Mouse (Mus musculus): ENCODE data around the gene Kcnq2.

- TF ChIP-seq CTCF (IDR thresholded peaks at IDR 0.05; ENCODE audit: low read depth) (no peak), EP300 (IDR thresholded peaks at IDR 0.05; ENCODE audit: low read depth) (no peak)
These were observed 65.0 kb downstream of the Kcnq2 start for GRCm38 (mm10) chr2:181070136-181070535.

Measured in heart, postnatal 0 days (tissue).